In the genomic region with DNA sequence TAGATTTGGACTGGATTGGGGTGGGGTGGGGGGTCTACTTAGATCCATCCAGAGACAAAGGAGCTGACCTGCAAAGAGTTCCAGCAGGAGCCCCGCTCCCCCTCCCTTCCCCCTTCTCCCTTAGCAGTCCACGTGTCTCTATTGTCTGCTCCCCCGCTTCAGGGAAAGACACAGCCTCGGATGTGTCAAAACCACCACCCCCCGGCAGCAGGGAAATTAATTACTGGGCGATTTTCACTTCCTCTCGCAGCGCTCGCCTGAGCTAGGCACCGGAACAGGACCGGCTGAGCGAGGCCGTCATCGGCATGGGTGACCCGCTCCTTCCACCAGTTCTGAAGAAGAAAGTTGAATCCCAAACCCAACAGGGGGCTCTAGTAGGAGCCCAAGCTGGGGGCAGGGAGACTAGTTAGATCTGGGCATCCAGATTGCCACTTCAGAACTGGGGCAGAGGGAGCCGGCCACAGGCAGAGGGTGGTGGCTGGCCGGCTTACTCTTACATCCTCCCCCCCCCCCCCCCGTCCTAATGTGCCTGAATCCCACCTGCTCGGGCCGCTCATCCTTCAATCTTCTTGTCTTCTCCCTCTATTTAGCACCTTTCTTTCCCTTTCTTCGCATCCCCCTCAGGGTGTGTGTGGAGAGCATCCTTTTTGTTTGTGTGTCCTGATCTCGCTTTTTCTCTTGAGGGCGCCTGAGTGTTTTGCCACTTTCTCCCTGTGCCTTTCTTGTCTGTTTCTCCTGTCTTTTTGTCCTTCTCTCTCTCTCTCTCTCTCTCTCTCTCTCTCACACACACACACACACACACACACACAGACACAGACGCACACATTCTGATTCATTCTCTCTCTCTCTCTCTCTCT, we compare ENCODE assay signal across 9 mouse cellular contexts. TPM values are rescaled to one million over a fixed set of nuclear protein-coding genes. Genes with fewer than 3 reads are reported as not detected.
A peak's percentile ranks its signal among the peaks of the same experiment; 100 is the strongest.
DNase-seq lines count a peak whose midpoint lies in the region; ATAC-seq and TF ChIP-seq lines count a peak whose summit lies in the region.
"Had no signal": no experiment of that assay in that cellular context is flagged by ENCODE, and none has a peak within 500 bp of the region (broad histone marks: within the 10 kb centered on the region; RNA-seq: fewer than 3 reads in every experiment).

A gene (plus strand): TSS at position 845 of the 857 bp plus-strand sequence.

- H3K27me3 ChIP-seq in kidney, embryonic 14.5 days (ENCODE audit: control insufficient read depth, insufficient read depth, low read length), result peaks cover 66% of the 10 kb centered on the region
- peaks cover 98% of the 10 kb centered on the region for H3K27me3 ChIP-seq in heart, embryonic 10.5 days (ENCODE audit: insufficient read depth, poor library complexity, severe bottlenecking)
- peaks cover 44% of the 10 kb centered on the region for H3K27me3 ChIP-seq in midbrain, embryonic 12.5 days

- peak; percentile 22; the same call in 1 of the 2 replicates for ATAC-seq in kidney, embryonic 14.5 days (ENCODE audit: low FRiP score, low TSS enrichment)
- ATAC-seq in midbrain, embryonic 12.5 days (ENCODE audit: low FRiP score, low read depth), result peak; percentile 79

- peak; percentile 32; the same call in 1 of the 2 replicates for TF ChIP-seq POLR2A in brain, embryonic 14.5 days (IDR thresholded peaks at IDR 0.05; ENCODE audit: borderline replicate concordance, extremely low read depth, insufficient read depth, insufficient read length, poor library complexity, severe bottlenecking)

- H3K4me1 ChIP-seq in kidney, embryonic 14.5 days (ENCODE audit: control insufficient read depth, insufficient read depth, low read length), result peaks cover 12% of the 10 kb centered on the region; the same call in 1 of the 2 replicates
- H3K4me1 ChIP-seq in heart, embryonic 10.5 days, result peaks cover 21% of the 10 kb centered on the region
- H3K4me1 ChIP-seq in midbrain, embryonic 12.5 days, result peaks cover 42% of the 10 kb centered on the region

- WGBS in kidney, embryonic 14.5 days, result under 1% methylated on average over 24 of the region's 24 CpGs
- 3% methylated on average over 19 of the region's 24 CpGs for WGBS in heart, embryonic 10.5 days
- 0% methylated on average over 24 of the region's 24 CpGs for WGBS in midbrain, embryonic 12.5 days

- peak within 1 kb of the TSS; percentile 30 for H3K4me3 ChIP-seq in kidney, embryonic 14.5 days (ENCODE audit: low read length)
- H3K4me3 ChIP-seq in heart, embryonic 10.5 days, result peak within 1 kb of the TSS; percentile 57
- peak within 1 kb of the TSS; percentile 62 for H3K4me3 ChIP-seq in midbrain, embryonic 12.5 days

- peak within 1 kb of the TSS; percentile 4; the same call in 1 of the 2 replicates for H3K9ac ChIP-seq in kidney, embryonic 14.5 days (ENCODE audit: low read depth, low read length)
- H3K9ac ChIP-seq in midbrain, embryonic 12.5 days (replicated peaks), result peak within 1 kb of the TSS; percentile 81

- no peak for TF ChIP-seq CTCF in brain, embryonic 14.5 days (IDR thresholded peaks at IDR 0.05; ENCODE audit: borderline replicate concordance, extremely low read depth, insufficient read depth, insufficient read length)

- DNase-seq in kidney, adult 8-10 months, result no peak
- DNase-seq in brain, embryonic 14.5 days (ENCODE audit: low read depth), result peak; percentile 96
- no peak for DNase-seq in heart, embryonic 10.5 days (ENCODE audit: low spot score)
- DNase-seq in layer of hippocampus, postnatal 10 days (ENCODE audit: low spot score in 2 of 2), result peak in 1 of 2 experiments; percentile 63
- no peak for DNase-seq in thymus, postnatal 25 days
- no peak for DNase-seq in urinary bladder, postnatal 14 days (ENCODE audit: low spot score)

- H3K27ac ChIP-seq in kidney, embryonic 14.5 days (ENCODE audit: low read depth, low read length), result no peak within 1 kb of the TSS
- H3K27ac ChIP-seq in heart, embryonic 10.5 days, result no peak within 1 kb of the TSS
- peak within 1 kb of the TSS; percentile 95 for H3K27ac ChIP-seq in midbrain, embryonic 12.5 days (replicated peaks)

- peak within 1 kb of the TSS; percentile 58 for H3K4me2 ChIP-seq in kidney, embryonic 14.5 days (replicated peaks; ENCODE audit: low read depth, low read length)
- H3K4me2 ChIP-seq in midbrain, embryonic 12.5 days (replicated peaks), result peak within 1 kb of the TSS; percentile 75

- no peaks in the 10 kb centered on the region for H3K36me3 ChIP-seq in kidney, embryonic 14.5 days (ENCODE audit: control insufficient read depth, insufficient read depth, low read length)
- H3K36me3 ChIP-seq in heart, embryonic 10.5 days, result no peaks in the 10 kb centered on the region
- no peaks in the 10 kb centered on the region for H3K36me3 ChIP-seq in midbrain, embryonic 12.5 days
- H3K36me3 ChIP-seq: G1E had no signal

- no peaks in the 10 kb centered on the region for H3K9me3 ChIP-seq in kidney, embryonic 14.5 days (ENCODE audit: control insufficient read depth, low read length)
- no peaks in the 10 kb centered on the region for H3K9me3 ChIP-seq in heart, embryonic 10.5 days
- no peaks in the 10 kb centered on the region for H3K9me3 ChIP-seq in midbrain, embryonic 12.5 days
- H3K9me3 ChIP-seq: G1E had no signal

RNA-seq across cellular contexts. Expression of the gene that starts here (rescaled TPM):
- not detected in 2 replicates for polyA plus RNA-seq in kidney, embryonic 14.5 days (2014; fragmentation: Nextera tagmentation; extraction: Ambion mirVana)
- polyA plus RNA-seq in brain, embryonic 14.5 days (2012; rRNA removed), result 66.5 and 88.8 TPM in 2 replicates
- not detected in 2 replicates for polyA plus RNA-seq in heart, embryonic 10.5 days (2016; fragmentation: Nextera tagmentation; extraction: Ambion mirVana)
- total RNA-seq in layer of hippocampus, postnatal 10 days (2021), result 10 to 100 TPM; 20.8 to 21.8 TPM
- 15.3 and 17.1 TPM in 2 replicates for polyA plus RNA-seq in midbrain, embryonic 12.5 days (2016; fragmentation: Nextera tagmentation; extraction: Ambion mirVana)
- polyA plus RNA-seq: G1E had no signal

Comparison
In these comparisons a context has a peak if more than half of its experiments do, and no peak if none do; other contexts are left out.
1. RNA of the gene that starts here (polyA plus RNA-seq): 66.5 to 88.8 TPM in brain, embryonic 14.5 days and 15.3 to 17.1 TPM in midbrain, embryonic 12.5 days; not detected in heart, embryonic 10.5 days and not detected in kidney, embryonic 14.5 days; every median in the first group is over 10 times any median in the second.
2. Peak in ATAC-seq, H3K4me3 ChIP-seq, H3K9ac ChIP-seq and H3K4me2 ChIP-seq in kidney, embryonic 14.5 days; RNA of the gene not detected or under 1 TPM.
3. Peak in every context shown above with its lines, with median percentiles within 50 percentile points of each other: H3K4me3 ChIP-seq.